Mouse (Mus musculus) thymus, postnatal 10 days (tissue): ENCODE data around the gene Sprr2a2.
"Not testable (repeated sequence)": the region's sequence is repeated elsewhere in the genome, so short reads cannot be mapped to it uniquely, and the experiment has no call there.

ENCODE experiments used
- DNase-seq, 2 experiments: peaks; one replicate each; pipeline ENCODE4 v3.0.0; 2021; ENCODE audit warnings: low spot score in 2 of 2

Gene Sprr2a2

GRCm38 (mm10) chr3:92215569-92215968 is at the start of gene Sprr2a2, which contains the start of gene Sprr2a1:
Gene Sprr2a2, plus strand, starts transcription at chr3:92215920.
Gene Sprr2a1, plus strand, starts transcription at chr3:92215799.
- not testable (repeated sequence) for DNase-seq

GRCm38 (mm10) chr3:92169847-92170246 is 45.9 kb upstream of the Sprr2a2 start:
- DNase-seq: no peak

GRCm38 (mm10) chr3:92176880-92177279 is 38.8 kb upstream of the Sprr2a2 start:
- DNase-seq: no peak

- no peak for DNase-seq
Observed at GRCm38 (mm10) chr3:92195512-92196200, 20.1 kb upstream of the Sprr2a2 start.

- not testable (repeated sequence) for DNase-seq
Observed at GRCm38 (mm10) chr3:92211133-92211925, 4.4 kb upstream of the Sprr2a2 start.

GRCm38 (mm10) chr3:92212059-92212458 is 3.7 kb upstream of the Sprr2a2 start:
- DNase-seq: not testable (repeated sequence)

GRCm38 (mm10) chr3:92213651-92214050 is 2.1 kb upstream of the Sprr2a2 start:
- DNase-seq: not testable (repeated sequence)

- not testable (repeated sequence) for DNase-seq
Observed at GRCm38 (mm10) chr3:92219031-92219430, 3.3 kb downstream of the Sprr2a2 start.

- not testable (repeated sequence) for DNase-seq
Observed at GRCm38 (mm10) chr3:92223708-92224107, 8.0 kb downstream of the Sprr2a2 start.

GRCm38 (mm10) chr3:92227410-92227809 is 11.7 kb downstream of the Sprr2a2 start:
- not testable (repeated sequence) for DNase-seq

- not testable (repeated sequence) for DNase-seq
Observed at GRCm38 (mm10) chr3:92236463-92237189, 20.9 kb downstream of the Sprr2a2 start.

GRCm38 (mm10) chr3:92238736-92239135 is 23.0 kb downstream of the Sprr2a2 start:
- DNase-seq: not testable (repeated sequence)

GRCm38 (mm10) chr3:92239197-92239596 is 23.5 kb downstream of the Sprr2a2 start:
- not testable (repeated sequence) for DNase-seq

- DNase-seq: not testable (repeated sequence)
Observed at GRCm38 (mm10) chr3:92244833-92245232, 29.1 kb downstream of the Sprr2a2 start.

GRCm38 (mm10) chr3:92246245-92246644 is 30.5 kb downstream of the Sprr2a2 start:
- not testable (repeated sequence) for DNase-seq

- not testable (repeated sequence) for DNase-seq
Observed at GRCm38 (mm10) chr3:92248494-92248893, 32.8 kb downstream of the Sprr2a2 start.

GRCm38 (mm10) chr3:92250450-92250849 is 34.7 kb downstream of the Sprr2a2 start:
- DNase-seq: not testable (repeated sequence)

- not testable (repeated sequence) for DNase-seq
Observed at GRCm38 (mm10) chr3:92253860-92254259, 38.1 kb downstream of the Sprr2a2 start.

- not testable (repeated sequence) for DNase-seq
Observed at GRCm38 (mm10) chr3:92258526-92258925, 42.8 kb downstream of the Sprr2a2 start.

- DNase-seq: not testable (repeated sequence)
Observed at GRCm38 (mm10) chr3:92263462-92263861, 47.7 kb downstream of the Sprr2a2 start.

- DNase-seq: not testable (repeated sequence)
Observed at GRCm38 (mm10) chr3:92271414-92271985, 55.8 kb downstream of the Sprr2a2 start.
